Mouse (Mus musculus) intestine, embryonic 16.5 days (tissue): ENCODE results near the gene Srebf2. TPM values are rescaled to one million over a fixed set of nuclear protein-coding genes. Genes with fewer than 3 reads are reported as not detected.

Source experiments
- ATAC-seq: fragments of 200-750 bp; cut with Nextera tagmentation; 2 replicates; pipeline ENCODE4 v1.8.0; 2017; ENCODE audit warnings: moderate TSS enrichment, moderate library complexity
- H3K27ac ChIP-seq: fragments of 300-500 bp; sonication (generic); 2 replicates; pipeline ENCODE4 v1.5.1; 2014; ENCODE audit warnings: mild to moderate bottlenecking, low read length
- H3K27me3 ChIP-seq: fragments of 300-500 bp; sonication (generic); replicated peaks from 2 replicates; pipeline ENCODE4 v1.6.1; 2014; ENCODE audit warnings: low read length, control low read depth, mixed read lengths; ENCODE audit not compliant: control insufficient read depth, insufficient read depth
- H3K36me3 ChIP-seq: fragments of 300-500 bp; sonication (generic); 2 replicates; pipeline ENCODE4 v1.6.1; 2014; ENCODE audit warnings: low read length, control low read depth; ENCODE audit not compliant: control insufficient read depth, insufficient read depth
- H3K4me1 ChIP-seq: fragments of 300-500 bp; sonication (generic); 2 replicates; pipeline ENCODE4 v1.6.1; 2014; ENCODE audit warnings: low read length, control low read depth, mixed read lengths; ENCODE audit not compliant: control insufficient read depth, insufficient read depth
- H3K4me2 ChIP-seq: fragments of 300-500 bp; sonication (generic); 2 replicates; pipeline ENCODE4 v1.6.1; 2014; ENCODE audit warnings: low read depth, low read length, control low read depth
- H3K4me3 ChIP-seq: fragments of 300-500 bp; sonication (generic); 2 replicates; pipeline ENCODE4 v1.5.1; 2014; ENCODE audit warnings: mild to moderate bottlenecking, low read length
- H3K9ac ChIP-seq: fragments of 300-500 bp; sonication (generic); 2 replicates; pipeline ENCODE4 v1.6.1; 2014; ENCODE audit warnings: low read depth, low read length
- H3K9me3 ChIP-seq: fragments of 300-500 bp; sonication (generic); 2 replicates; pipeline ENCODE4 v1.6.1; 2016; ENCODE audit warnings: low read length, control low read depth; ENCODE audit not compliant: control insufficient read depth
- WGBS: fragments of 180-500 bp; shearing (Covaris S2); extraction: QIAGEN DNeasy Blood & Tissue Kit; methylation state at CpG from one replicate; pipeline ENCODE4 v1.1.7; 2014; 5-methylcytosine and 5-hydroxymethylcytosine counted together
- polyA plus RNA-seq: library from polyadenylated mRNA; unstranded; fragments of >200 nt; fragmentation: Nextera tagmentation; extraction: Ambion mirVana; gene quantifications from 2 replicates; pipeline ENCODE4 v1.2.1, GENCODE M21; 2015

Gene Srebf2
- polyA plus RNA-seq, 1 experiment from 2014 or later: 141 TPM

- no peaks in the 10 kb centered on the region; the same call in 1 of the 2 replicates for H3K27me3 ChIP-seq
- no peak for ATAC-seq
- no peak overlapping the region for H3K4me3 ChIP-seq
- H3K9me3 ChIP-seq: no peaks in the 10 kb centered on the region
- no peaks in the 10 kb centered on the region for H3K36me3 ChIP-seq
- no peaks in the 10 kb centered on the region; the same call in 1 of the 2 replicates for H3K4me1 ChIP-seq
- H3K4me2 ChIP-seq: no peak overlapping the region
- WGBS: 48% methylated on average over 4 of the region's 4 CpGs
- no peak overlapping the region for H3K27ac ChIP-seq
- no peak overlapping the region for H3K9ac ChIP-seq
Observed at GRCm38 (mm10) chr15:82138565-82138964, 8.4 kb upstream of the Srebf2 start.

GRCm38 (mm10) chr15:82139196-82139595 is 7.8 kb upstream of the Srebf2 start:
- ATAC-seq: no peak
- H3K27ac ChIP-seq: no peak overlapping the region
- no peaks in the 10 kb centered on the region; the same call in 1 of the 2 replicates for H3K27me3 ChIP-seq
- WGBS: 94% methylated on average over 8 of the region's 8 CpGs
- no peak overlapping the region for H3K4me3 ChIP-seq
- H3K9ac ChIP-seq: no peak overlapping the region
- H3K9me3 ChIP-seq: no peaks in the 10 kb centered on the region
- no peak overlapping the region for H3K4me2 ChIP-seq
- no peaks in the 10 kb centered on the region for H3K36me3 ChIP-seq
- H3K4me1 ChIP-seq: peaks cover 5% of the 10 kb centered on the region

GRCm38 (mm10) chr15:82140355-82140754 is 6.6 kb upstream of the Srebf2 start:
- WGBS: 86% methylated on average over 3 of the region's 3 CpGs
- H3K4me3 ChIP-seq: no peak overlapping the region
- no peak overlapping the region for H3K27ac ChIP-seq
- no peaks in the 10 kb centered on the region for H3K9me3 ChIP-seq
- H3K4me2 ChIP-seq: no peak overlapping the region
- no peaks in the 10 kb centered on the region for H3K27me3 ChIP-seq
- ATAC-seq: no peak
- no peaks in the 10 kb centered on the region for H3K36me3 ChIP-seq
- H3K4me1 ChIP-seq: peaks cover 6% of the 10 kb centered on the region
- no peak overlapping the region for H3K9ac ChIP-seq

- H3K4me1 ChIP-seq: peaks cover 29% of the 10 kb centered on the region
- no peak overlapping the region for H3K4me2 ChIP-seq
- no peak for ATAC-seq
- H3K27me3 ChIP-seq: no peaks in the 10 kb centered on the region
- 0 out of 2 replicates have a peak overlapping the region, but pooled peaks have one; percentile 8 for H3K9ac ChIP-seq
- 82% methylated on average over 5 of the region's 5 CpGs for WGBS
- no peaks in the 10 kb centered on the region for H3K9me3 ChIP-seq
- H3K4me3 ChIP-seq: no peak overlapping the region
- H3K27ac ChIP-seq: 0 out of 2 replicates have a peak overlapping the region, but pooled peaks have one; percentile 2
- H3K36me3 ChIP-seq: no peaks in the 10 kb centered on the region
Observed at GRCm38 (mm10) chr15:82144157-82144556, 2.8 kb upstream of the Srebf2 start.

GRCm38 (mm10) chr15:82145408-82145807 is 1.6 kb upstream of the Srebf2 start:
- H3K4me3 ChIP-seq: no peak overlapping the region
- H3K9ac ChIP-seq: peak overlapping the region; percentile 56; the same call in 1 of the 2 replicates
- no peaks in the 10 kb centered on the region for H3K9me3 ChIP-seq
- no peak overlapping the region for H3K4me2 ChIP-seq
- WGBS: 34% methylated on average over 2 of the region's 2 CpGs
- H3K36me3 ChIP-seq: no peaks in the 10 kb centered on the region
- H3K27me3 ChIP-seq: no peaks in the 10 kb centered on the region
- H3K4me1 ChIP-seq: peaks cover 36% of the 10 kb centered on the region
- no peak for ATAC-seq
- peak overlapping the region; percentile 93 for H3K27ac ChIP-seq

GRCm38 (mm10) chr15:82145851-82146769 is 871 bp upstream of the Srebf2 start:
- Histone ChIP-seq H3K36me3 (no peaks in the 10 kb centered on the region), H3K27me3 (no peaks in the 10 kb centered on the region), H3K27ac (peak overlapping the region; percentile 93), H3K4me1 (peaks cover 39% of the 10 kb centered on the region), H3K9me3 (no peaks in the 10 kb centered on the region), H3K4me3 (peak overlapping the region; percentile 92), H3K9ac (peak overlapping the region; percentile 56), H3K4me2 (peak overlapping the region; percentile 47)
- 10% methylated on average over 11 of the region's 11 CpGs for WGBS
- peak; percentile 34 for ATAC-seq

- Histone ChIP-seq H3K9ac (peak overlapping the region; percentile 93), H3K36me3 (no peaks in the 10 kb centered on the region), H3K27me3 (no peaks in the 10 kb centered on the region), H3K27ac (peak overlapping the region; percentile 95), H3K4me3 (peak overlapping the region; percentile 92), H3K4me2 (peak overlapping the region; percentile 75), H3K4me1 (peaks cover 39% of the 10 kb centered on the region), H3K9me3 (no peaks in the 10 kb centered on the region)
- peak; percentile 9; the same call in 1 of the 2 replicates for ATAC-seq
- WGBS: under 1% methylated on average over 47 of the region's 50 CpGs
Observed at GRCm38 (mm10) chr15:82147611-82148111, 680 bp downstream of the Srebf2 start.

- H3K36me3 ChIP-seq: no peaks in the 10 kb centered on the region
- no peak for ATAC-seq
- no peaks in the 10 kb centered on the region for H3K27me3 ChIP-seq
- 14% methylated on average over 9 of the region's 9 CpGs for WGBS
- H3K4me1 ChIP-seq: peaks cover 41% of the 10 kb centered on the region
- H3K27ac ChIP-seq: 0 out of 2 replicates have a peak overlapping the region, but pooled peaks have one; percentile 95
- H3K9ac ChIP-seq: peak overlapping the region; percentile 93
- no peaks in the 10 kb centered on the region for H3K9me3 ChIP-seq
- peak overlapping the region; percentile 92 for H3K4me3 ChIP-seq
- H3K4me2 ChIP-seq: peak overlapping the region; percentile 75
Observed at GRCm38 (mm10) chr15:82148510-82148911, 1.5 kb downstream of the Srebf2 start.

- H3K9ac ChIP-seq: no peak overlapping the region
- no peak overlapping the region for H3K4me2 ChIP-seq
- H3K4me1 ChIP-seq: peaks cover 41% of the 10 kb centered on the region
- H3K9me3 ChIP-seq: no peaks in the 10 kb centered on the region
- ATAC-seq: no peak
- no peak overlapping the region for H3K4me3 ChIP-seq
- H3K27me3 ChIP-seq: no peaks in the 10 kb centered on the region
- no peaks in the 10 kb centered on the region; the same call in 1 of the 2 replicates for H3K36me3 ChIP-seq
- no peak overlapping the region for H3K27ac ChIP-seq
Observed at GRCm38 (mm10) chr15:82150042-82150441, 3.1 kb downstream of the Srebf2 start.
